Mouse (Mus musculus) liver, embryonic 15.5 days (tissue): ENCODE data around the gene Iqcf1. TPM values are rescaled to one million over a fixed set of nuclear protein-coding genes. Genes with fewer than 3 reads are reported as not detected.

Source experiments
- ATAC-seq: fragments of 200-750 bp; cut with Nextera tagmentation; 2 replicates; pipeline ENCODE4 v1.8.0; 2017; ENCODE audit warnings: moderate number of reproducible peaks, mild to moderate bottlenecking, moderate library complexity; ENCODE audit not compliant: insufficient read depth
- H3K27ac ChIP-seq: fragments of 300-500 bp; sonication (generic); replicated peaks from 2 replicates; pipeline ENCODE4 v1.5.1; 2015; ENCODE audit warnings: mild to moderate bottlenecking, inconsistent platforms
- H3K27me3 ChIP-seq: fragments of 300-500 bp; sonication (generic); 2 replicates; pipeline ENCODE4 v1.6.1; 2015; ENCODE audit warnings: mild to moderate bottlenecking, inconsistent platforms
- H3K36me3 ChIP-seq: fragments of 300-500 bp; sonication (generic); replicated peaks from 2 replicates; pipeline ENCODE4 v1.6.1; 2015; ENCODE audit warnings: moderate library complexity, mild to moderate bottlenecking, inconsistent platforms
- H3K4me1 ChIP-seq: fragments of 300-500 bp; sonication (generic); replicated peaks from 2 replicates; pipeline ENCODE4 v1.6.1; 2015; ENCODE audit warnings: inconsistent platforms
- H3K4me2 ChIP-seq: fragments of 300-500 bp; sonication (generic); 2 replicates; pipeline ENCODE4 v1.6.1; 2015; ENCODE audit warnings: moderate library complexity, mild to moderate bottlenecking, inconsistent platforms
- H3K4me3 ChIP-seq: fragments of 300-500 bp; sonication (generic); replicated peaks from 2 replicates; pipeline ENCODE4 v1.5.1; 2015; ENCODE audit warnings: mild to moderate bottlenecking, inconsistent platforms
- H3K9ac ChIP-seq: fragments of 300-500 bp; sonication (generic); 2 replicates; pipeline ENCODE4 v1.6.1; 2015; ENCODE audit warnings: moderate library complexity, mild to moderate bottlenecking, inconsistent platforms
- H3K9me3 ChIP-seq: fragments of 300-500 bp; sonication (generic); replicated peaks from 2 replicates; pipeline ENCODE4 v1.6.1; 2016; ENCODE audit warnings: inconsistent platforms
- WGBS: fragments of 180-500 bp; shearing (Covaris S2); methylation state at CpG from one replicate; pipeline ENCODE4 v1.1.7; 2015; ENCODE audit warnings: mixed read lengths; ENCODE audit not compliant: insufficient replicate concordance; 5-methylcytosine and 5-hydroxymethylcytosine counted together
- polyA plus RNA-seq: library from polyadenylated mRNA; unstranded; fragments of >200 nt; fragmentation: Nextera tagmentation; extraction: Ambion mirVana; gene quantifications from 2 replicates; pipeline ENCODE4 v1.2.1, GENCODE M21; 2015

Iqcf1 gene
- polyA plus RNA-seq, 1 experiment from 2014 or later = not detected

- WGBS = 26% methylated on average over 26 of the region's 26 CpGs
- Histone ChIP-seq H3K9ac (no peak within 1 kb of the TSS), H3K4me3 (peak within 1 kb of the TSS; percentile 50), H3K36me3 (no peaks in the 10 kb centered on the region), H3K9me3 (no peaks in the 10 kb centered on the region), H3K27ac (no peak within 1 kb of the TSS), H3K4me2 (peak within 1 kb of the TSS; percentile 72), H3K4me1 (peaks cover 12% of the 10 kb centered on the region), H3K27me3 (peaks cover 43% of the 10 kb centered on the region)
- ATAC-seq = no peak
These were observed 34.1 kb upstream of the Iqcf1 start, which contains the start of gene Gpr62 for GRCm38 (mm10) chr9:106465571-106466200. TSS of gene Gpr62 (minus strand) at chr9:106465938.

DNA sequence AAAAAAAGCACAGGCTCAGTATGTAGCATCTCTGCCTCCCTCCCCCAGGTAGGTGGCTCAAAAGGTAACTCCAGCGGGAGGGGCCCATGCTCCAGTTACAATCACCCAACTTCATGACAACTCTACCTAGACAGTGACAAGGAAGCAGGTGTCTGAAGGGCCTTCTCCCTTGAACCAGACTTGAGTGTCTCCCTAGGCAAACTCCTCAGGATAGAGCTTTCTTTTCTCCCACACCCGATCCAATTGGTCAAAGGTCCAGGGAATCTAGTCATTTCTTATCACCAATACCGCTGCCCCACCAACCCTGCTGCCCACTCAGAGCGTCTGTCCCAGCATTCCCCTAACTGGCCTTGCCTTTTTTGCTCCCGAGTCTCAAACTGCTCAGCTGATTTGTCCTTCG is 33.0 kb upstream of the Iqcf1 start:
- H3K36me3 ChIP-seq = no peaks in the 10 kb centered on the region
- H3K4me3 ChIP-seq = no peak overlapping the region
- no peaks in the 10 kb centered on the region for H3K9me3 ChIP-seq
- no peak overlapping the region for H3K4me2 ChIP-seq
- WGBS = 72% methylated on average over 6 of the region's 6 CpGs
- peaks cover 43% of the 10 kb centered on the region for H3K27me3 ChIP-seq
- H3K4me1 ChIP-seq = peaks cover 12% of the 10 kb centered on the region
- no peak overlapping the region for H3K27ac ChIP-seq
- no peak for ATAC-seq
- no peak overlapping the region for H3K9ac ChIP-seq

DNA sequence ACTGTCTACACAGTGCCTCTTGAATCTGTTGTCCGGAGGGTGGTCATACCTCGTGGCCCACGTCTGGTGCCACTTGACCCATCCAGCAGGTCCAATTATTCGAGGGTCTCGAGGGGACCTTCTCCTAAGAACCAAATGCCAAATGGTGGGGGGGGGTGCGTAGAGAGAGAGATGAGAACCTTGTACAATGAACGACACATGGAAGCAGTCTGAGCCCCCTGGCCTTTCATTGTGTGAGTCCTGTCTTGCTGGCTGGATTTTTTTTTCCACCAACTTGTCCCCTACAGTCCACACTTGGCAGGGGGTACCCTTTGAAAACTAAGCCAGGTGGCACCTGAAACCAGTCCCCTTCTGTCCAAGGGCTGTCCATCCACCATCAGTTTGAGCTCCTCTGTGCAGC is 32.0 kb upstream of the Iqcf1 start:
- peaks cover 43% of the 10 kb centered on the region for H3K27me3 ChIP-seq
- no peak for ATAC-seq
- 69% methylated on average over 7 of the region's 7 CpGs for WGBS
- H3K27ac ChIP-seq = no peak overlapping the region
- H3K36me3 ChIP-seq = no peaks in the 10 kb centered on the region
- H3K4me3 ChIP-seq = no peak overlapping the region
- no peak overlapping the region for H3K9ac ChIP-seq
- H3K4me1 ChIP-seq = peaks cover 12% of the 10 kb centered on the region
- no peak overlapping the region for H3K4me2 ChIP-seq
- H3K9me3 ChIP-seq = no peaks in the 10 kb centered on the region

DNA sequence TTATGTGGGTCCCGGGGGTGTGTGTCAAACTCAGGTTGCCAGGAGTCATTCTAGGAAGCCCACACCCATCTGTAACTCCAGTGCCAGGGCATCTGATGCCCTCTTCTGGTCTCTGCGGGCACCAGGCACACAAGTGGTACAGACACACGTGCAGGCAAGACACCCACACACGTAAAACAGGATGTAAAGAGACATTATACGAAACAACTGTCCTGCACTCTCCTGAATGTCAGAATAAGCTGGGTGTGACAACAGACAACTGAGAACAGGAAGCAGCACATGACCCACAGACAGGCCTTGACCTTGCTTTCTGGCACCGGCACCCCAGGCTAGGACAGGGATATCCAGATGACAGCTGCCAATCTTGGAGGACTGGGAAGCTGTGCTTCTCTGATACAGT is 30.4 kb upstream of the Iqcf1 start:
- Histone ChIP-seq H3K4me1 (peaks cover 18% of the 10 kb centered on the region), H3K27me3 (peaks cover 28% of the 10 kb centered on the region), H3K4me3 (no peak overlapping the region), H3K9me3 (no peaks in the 10 kb centered on the region), H3K36me3 (no peaks in the 10 kb centered on the region), H3K9ac (no peak overlapping the region), H3K4me2 (no peak overlapping the region), H3K27ac (no peak overlapping the region)
- 32% methylated on average over 6 of the region's 6 CpGs for WGBS
- ATAC-seq = no peak

- no peaks in the 10 kb centered on the region for H3K9me3 ChIP-seq
- H3K36me3 ChIP-seq = no peaks in the 10 kb centered on the region
- H3K27me3 ChIP-seq = peaks cover 24% of the 10 kb centered on the region
- WGBS = 28% methylated on average over 9 of the region's 9 CpGs
- no peak for ATAC-seq
- H3K9ac ChIP-seq = no peak overlapping the region
- no peak overlapping the region for H3K4me2 ChIP-seq
- no peak overlapping the region for H3K27ac ChIP-seq
- no peak overlapping the region for H3K4me3 ChIP-seq
- H3K4me1 ChIP-seq = peaks cover 18% of the 10 kb centered on the region
These were observed 30.0 kb upstream of the Iqcf1 start for GRCm38 (mm10) chr9:106469776-106470175.

GRCm38 (mm10) chr9:106470991-106471750 is 28.6 kb upstream of the Iqcf1 start:
- 65% methylated on average over 14 of the region's 14 CpGs for WGBS
- Histone ChIP-seq H3K27ac (no peak overlapping the region), H3K36me3 (no peaks in the 10 kb centered on the region)

GRCm38 (mm10) chr9:106471892-106472291 is 27.9 kb upstream of the Iqcf1 start:
- ATAC-seq = no peak
- H3K27ac ChIP-seq = no peak overlapping the region

More at GRCm38 (mm10) chr9:106470991-106471750, 28.6 kb upstream of the Iqcf1 start:
- Histone ChIP-seq H3K4me2 (no peak overlapping the region), H3K4me1 (peaks cover 31% of the 10 kb centered on the region), H3K9ac (no peak overlapping the region), H3K9me3 (no peaks in the 10 kb centered on the region), H3K4me3 (no peak overlapping the region), H3K27me3 (peaks cover 10% of the 10 kb centered on the region)
- ATAC-seq = no peak

GRCm38 (mm10) chr9:106472321-106472720 is 27.4 kb upstream of the Iqcf1 start:
- Histone ChIP-seq H3K9ac (no peak overlapping the region), H3K9me3 (no peaks in the 10 kb centered on the region), H3K4me1 (peaks cover 39% of the 10 kb centered on the region), H3K4me3 (no peak overlapping the region), H3K27ac (no peak overlapping the region), H3K27me3 (no peaks in the 10 kb centered on the region), H3K36me3 (no peaks in the 10 kb centered on the region), H3K4me2 (no peak overlapping the region)
- WGBS = 56% methylated on average over 4 of the region's 4 CpGs
- ATAC-seq = no peak

More at GRCm38 (mm10) chr9:106471892-106472291, 27.9 kb upstream of the Iqcf1 start:
- Histone ChIP-seq H3K9ac (no peak overlapping the region), H3K4me3 (no peak overlapping the region), H3K9me3 (no peaks in the 10 kb centered on the region), H3K4me2 (no peak overlapping the region), H3K4me1 (peaks cover 37% of the 10 kb centered on the region), H3K36me3 (no peaks in the 10 kb centered on the region), H3K27me3 (peaks cover 3% of the 10 kb centered on the region)
- WGBS = 73% methylated on average over 5 of the region's 5 CpGs

GRCm38 (mm10) chr9:106473081-106473752 is 26.6 kb upstream of the Iqcf1 start:
- H3K9me3 ChIP-seq = no peaks in the 10 kb centered on the region
- no peak overlapping the region for H3K4me2 ChIP-seq
- no peaks in the 10 kb centered on the region for H3K36me3 ChIP-seq
- H3K27me3 ChIP-seq = no peaks in the 10 kb centered on the region
- ATAC-seq = no peak
- WGBS = 72% methylated on average over 16 of the region's 16 CpGs
- H3K9ac ChIP-seq = no peak overlapping the region
- peaks cover 48% of the 10 kb centered on the region for H3K4me1 ChIP-seq
- H3K4me3 ChIP-seq = no peak overlapping the region
- H3K27ac ChIP-seq = no peak overlapping the region

GRCm38 (mm10) chr9:106473753-106474105 is 26.0 kb upstream of the Iqcf1 start:
- WGBS = 67% methylated on average over 5 of the region's 5 CpGs
- Histone ChIP-seq H3K9me3 (no peaks in the 10 kb centered on the region), H3K9ac (no peak overlapping the region), H3K27ac (no peak overlapping the region), H3K36me3 (no peaks in the 10 kb centered on the region), H3K4me1 (peaks cover 50% of the 10 kb centered on the region), H3K27me3 (no peaks in the 10 kb centered on the region), H3K4me3 (no peak overlapping the region), H3K4me2 (no peak overlapping the region)
- ATAC-seq = no peak

DNA sequence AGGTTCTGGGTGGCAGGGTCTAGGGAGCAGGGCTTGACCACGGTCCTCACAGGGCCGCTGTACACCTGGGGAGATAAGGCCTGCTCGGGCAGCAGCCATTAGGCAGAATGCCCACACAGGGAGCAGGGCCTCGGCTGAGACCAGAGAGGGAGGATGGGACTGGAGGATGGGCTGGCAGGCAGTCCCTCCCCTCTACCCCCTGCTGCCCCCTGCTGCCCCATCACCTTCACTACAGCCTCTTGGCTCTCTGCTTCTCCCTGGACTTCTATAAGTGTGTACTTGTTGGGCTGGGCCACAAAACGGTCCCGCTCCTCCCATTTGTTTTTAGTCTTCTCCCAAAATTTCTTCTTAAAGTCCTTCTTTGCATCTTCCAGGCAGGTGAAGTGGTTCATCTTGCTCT is 25.3 kb upstream of the Iqcf1 start:
- WGBS = 4% methylated on average over 6 of the region's 6 CpGs
- no peak for ATAC-seq
- Histone ChIP-seq H3K4me3 (no peak overlapping the region), H3K9me3 (no peaks in the 10 kb centered on the region), H3K9ac (no peak overlapping the region), H3K36me3 (no peaks in the 10 kb centered on the region), H3K4me1 (peaks cover 47% of the 10 kb centered on the region), H3K27ac (no peak overlapping the region), H3K27me3 (no peaks in the 10 kb centered on the region), H3K4me2 (no peak overlapping the region)
